Mouse (Mus musculus): ENCODE measurements around the gene Trim80.

GRCm38 (mm10) chr11:115485155-115485554 lies 44.8 kb downstream of the Trim80 start:
- TF ChIP-seq POLR2A (IDR thresholded peaks at IDR 0.05; ENCODE audit: low read depth, low read length), result no peak
- TF ChIP-seq CTCF (conservative IDR thresholded peaks at IDR 0.05; ENCODE audit: insufficient read depth, insufficient read length, low read depth, low read length), result no peak
